Mouse (Mus musculus): ENCODE measurements around the gene Tmpo. TPM values are rescaled to one million over a fixed set of nuclear protein-coding genes. Genes with fewer than 3 reads are reported as not detected.

Gene Tmpo
- polyA plus RNA-seq, 1 experiment from 2014 or later: 128 TPM

GRCm38 (mm10) chr10:91101936-91102335 is 79.2 kb downstream of the Tmpo start:
- 92% methylated on average over 25 of the region's 25 CpGs for WGBS
- Histone ChIP-seq H3K4me1 (no peaks in the 10 kb centered on the region), H3K9ac (no peak overlapping the region), H3K9me3 (no peaks in the 10 kb centered on the region; the same call in 1 of the 2 replicates), H3K4me2 (no peak overlapping the region), H3K27me3 (replicated peaks) (no peaks in the 10 kb centered on the region), H3K27ac (replicated peaks) (no peak overlapping the region), H3K36me3 (peaks cover 48% of the 10 kb centered on the region), H3K4me3 (no peak overlapping the region)
- no peak for ATAC-seq (ENCODE audit: extremely low read depth, insufficient number of reproducible peaks, low FRiP score, low TSS enrichment)

GRCm38 (mm10) chr10:91100101-91100500 is 81.0 kb downstream of the Tmpo start:
- no peak for ATAC-seq (ENCODE audit: extremely low read depth, insufficient number of reproducible peaks, low FRiP score, low TSS enrichment)
- Histone ChIP-seq H3K4me1 (no peaks in the 10 kb centered on the region), H3K4me2 (no peak overlapping the region), H3K27ac (replicated peaks) (no peak overlapping the region), H3K4me3 (no peak overlapping the region), H3K9me3 (no peaks in the 10 kb centered on the region), H3K36me3 (peaks cover 59% of the 10 kb centered on the region), H3K9ac (no peak overlapping the region), H3K27me3 (replicated peaks) (no peaks in the 10 kb centered on the region)
- 86% methylated on average over 1 of the region's 1 CpGs for WGBS

GRCm38 (mm10) chr10:91098056-91098455 is 83.1 kb downstream of the Tmpo start:
- Histone ChIP-seq H3K4me3 (no peak overlapping the region), H3K27me3 (replicated peaks) (no peaks in the 10 kb centered on the region), H3K9ac (no peak overlapping the region), H3K36me3 (peaks cover 76% of the 10 kb centered on the region), H3K4me1 (no peaks in the 10 kb centered on the region), H3K9me3 (no peaks in the 10 kb centered on the region), H3K27ac (replicated peaks) (no peak overlapping the region), H3K4me2 (no peak overlapping the region)
- no peak for ATAC-seq (ENCODE audit: extremely low read depth, insufficient number of reproducible peaks, low FRiP score, low TSS enrichment)
- WGBS: 88% methylated on average over 8 of the region's 8 CpGs

Other genes starting within 250 kb of the Tmpo start
- gene Apaf1, start 98.5 kb downstream of the Tmpo start, polyA plus RNA-seq (2015; fragmentation: Nextera tagmentation; extraction: Ambion mirVana): 11.3 and 11.9 TPM in 2 replicates
- gene Ikbip, start 98.4 kb downstream of the Tmpo start, polyA plus RNA-seq (2015; fragmentation: Nextera tagmentation; extraction: Ambion mirVana): 40.2 and 41.3 TPM in 2 replicates
- gene Slc25a3, start 57.3 kb downstream of the Tmpo start, polyA plus RNA-seq (2015; fragmentation: Nextera tagmentation; extraction: Ambion mirVana): 801 and 895 TPM in 2 replicates

Data from heart, embryonic 13.5 days (tissue).